Mouse (Mus musculus) small intestine, adult 2 months (tissue): ENCODE results near the gene Garnl3. TPM values are rescaled to one million over a fixed set of nuclear protein-coding genes. Genes with fewer than 3 reads are reported as not detected.
A peak's percentile ranks its signal among the peaks of the same experiment; 100 is the strongest.

Source experiments
- H3K27ac ChIP-seq: fragments of 200-500 bp; 2 replicates; pipeline ENCODE4 v1.5.1; 2012; ENCODE audit warnings: low read depth, low read length, control low read depth, inconsistent platforms; ENCODE audit not compliant: insufficient read depth
- H3K27me3 ChIP-seq: fragments of 200-500 bp; 2 replicates; pipeline ENCODE4 v1.6.1; 2012; ENCODE audit warnings: mild to moderate bottlenecking, moderate library complexity, low read length, inconsistent platforms; ENCODE audit not compliant: control insufficient read depth, insufficient read depth
- H3K36me3 ChIP-seq: fragments of 200-500 bp; 2 replicates; pipeline ENCODE4 v1.6.1; 2012; ENCODE audit warnings: mild to moderate bottlenecking, low read length, control low read depth, inconsistent platforms; ENCODE audit not compliant: control insufficient read depth, insufficient read depth
- H3K4me1 ChIP-seq: fragments of 200-500 bp; 2 replicates; pipeline ENCODE4 v1.6.1; 2012; ENCODE audit warnings: low read length, inconsistent platforms, mixed read lengths; ENCODE audit not compliant: control insufficient read depth, insufficient read depth, insufficient read length
- H3K4me3 ChIP-seq: fragments of 200-500 bp; 2 replicates; pipeline ENCODE4 v1.5.1; 2012; ENCODE audit warnings: low read depth, mild to moderate bottlenecking, control low read depth, inconsistent platforms, low read length, moderate library complexity
- CTCF ChIP-seq: fragments of 200-500 bp; IDR thresholded peaks from 2 replicates; pipeline ENCODE4 v1.5.1; 2012; ENCODE audit warnings: low read depth, mild to moderate bottlenecking, control low read depth, inconsistent platforms, low read length, moderate library complexity, mixed read lengths; ENCODE audit not compliant: insufficient replicate concordance, insufficient read length; ENCODE audit errors: extremely low read depth
- POLR2A ChIP-seq: fragments of 200-500 bp; IDR thresholded peaks from 2 replicates; pipeline ENCODE4 v1.6.1; 2012; ENCODE audit warnings: low read depth, mild to moderate bottlenecking, control low read depth, inconsistent platforms, low read length, moderate library complexity
- whole genome bisulfite sequencing: fragments of 180-500 bp; shearing (Covaris S2); methylation state at CpG from one replicate; pipeline ENCODE4 v1.1.7; 2018; 5-methylcytosine and 5-hydroxymethylcytosine counted together
- polyA plus RNA-seq: library from polyadenylated mRNA; depleted of rRNA; stranded (reverse); fragments of >200 nt; gene quantifications from 2 replicates; pipeline ENCODE4 v1.2.3, GENCODE M21; 2012

Garnl3 gene
- polyA plus RNA-seq, 1 experiment, result 2.0 TPM

GRCm38 (mm10) chr2:33134766-33135490, 3.5 kb upstream of the Garnl3 start:
- 72% methylated on average over 7 of the region's 7 CpGs for WGBS
- TF ChIP-seq CTCF, result no peak
- no peaks in the 10 kb centered on the region for H3K36me3 ChIP-seq

GRCm38 (mm10) chr2:33132306-33132705, 852 bp upstream of the Garnl3 start:
- Histone ChIP-seq H3K27ac (no peak overlapping the region), H3K4me1 (peaks cover 9% of the 10 kb centered on the region), H3K27me3 (0 out of 2 replicates have a peak, but pooled peaks cover 6% of the 10 kb centered on the region), H3K4me3 (no peak overlapping the region), H3K36me3 (no peaks in the 10 kb centered on the region)
- WGBS, result 8% methylated on average over 7 of the region's 7 CpGs
- TF ChIP-seq POLR2A (no peak), CTCF (no peak)

More at GRCm38 (mm10) chr2:33134766-33135490, 3.5 kb upstream of the Garnl3 start:
- Histone ChIP-seq H3K4me1 (peaks cover 5% of the 10 kb centered on the region; the same call in 1 of the 2 replicates), H3K27ac (no peak overlapping the region), H3K4me3 (no peak overlapping the region), H3K27me3 (0 out of 2 replicates have a peak, but pooled peaks cover 6% of the 10 kb centered on the region)

- peaks cover 9% of the 10 kb centered on the region for H3K4me1 ChIP-seq
- WGBS, result under 1% methylated on average over 55 of the region's 55 CpGs
- peak overlapping the region; percentile 78 for H3K4me3 ChIP-seq
- no peak; the same call in 1 of the 2 replicates for TF ChIP-seq POLR2A
- no peak for TF ChIP-seq CTCF
- H3K36me3 ChIP-seq, result no peaks in the 10 kb centered on the region
- 0 out of 2 replicates have a peak, but pooled peaks cover 6% of the 10 kb centered on the region for H3K27me3 ChIP-seq
- peak overlapping the region; percentile 24; the same call in 1 of the 2 replicates for H3K27ac ChIP-seq
These were observed 649 bp downstream of the Garnl3 start for GRCm38 (mm10) chr2:33130526-33131483.

GRCm38 (mm10) chr2:33130141-33130525, 1.3 kb downstream of the Garnl3 start:
- no peaks in the 10 kb centered on the region for H3K36me3 ChIP-seq
- 0 out of 2 replicates have a peak, but pooled peaks cover 6% of the 10 kb centered on the region for H3K27me3 ChIP-seq
- H3K27ac ChIP-seq, result no peak overlapping the region
- peaks cover 9% of the 10 kb centered on the region for H3K4me1 ChIP-seq
- peak overlapping the region; percentile 78 for H3K4me3 ChIP-seq
- TF ChIP-seq CTCF, result no peak
- TF ChIP-seq POLR2A, result no peak
- under 1% methylated on average over 33 of the region's 33 CpGs for WGBS

- 3% methylated on average over 10 of the region's 10 CpGs for WGBS
- Histone ChIP-seq H3K36me3 (no peaks in the 10 kb centered on the region), H3K4me3 (peak overlapping the region; percentile 78), H3K27ac (no peak overlapping the region), H3K4me1 (peaks cover 9% of the 10 kb centered on the region), H3K27me3 (0 out of 2 replicates have a peak, but pooled peaks cover 6% of the 10 kb centered on the region)
- TF ChIP-seq POLR2A (no peak), CTCF (no peak)
These were observed 1.8 kb downstream of the Garnl3 start for GRCm38 (mm10) chr2:33129696-33130095.

- peaks cover 9% of the 10 kb centered on the region for H3K4me1 ChIP-seq
- H3K27ac ChIP-seq, result no peak overlapping the region
- 0 out of 2 replicates have a peak, but pooled peaks cover 6% of the 10 kb centered on the region for H3K27me3 ChIP-seq
- H3K4me3 ChIP-seq, result no peak overlapping the region
- no peaks in the 10 kb centered on the region for H3K36me3 ChIP-seq
- 71% methylated on average over 2 of the region's 2 CpGs for WGBS
- TF ChIP-seq CTCF, result no peak
- no peak for TF ChIP-seq POLR2A
These were observed 2.4 kb downstream of the Garnl3 start for GRCm38 (mm10) chr2:33129005-33129404.

GRCm38 (mm10) chr2:33127271-33127670, 4.2 kb downstream of the Garnl3 start:
- H3K36me3 ChIP-seq, result no peaks in the 10 kb centered on the region
- no peak overlapping the region for H3K4me3 ChIP-seq
- H3K4me1 ChIP-seq, result peaks cover 9% of the 10 kb centered on the region
- TF ChIP-seq CTCF (no peak), POLR2A (no peak)
- H3K27ac ChIP-seq, result no peak overlapping the region
- H3K27me3 ChIP-seq, result 0 out of 2 replicates have a peak, but pooled peaks cover 2% of the 10 kb centered on the region
- 41% methylated on average over 2 of the region's 2 CpGs for WGBS
